Mouse (Mus musculus) CH12.LX (cell line): ENCODE measurements around the gene Six1. TPM values are rescaled to one million over a fixed set of nuclear protein-coding genes. Genes with fewer than 3 reads are reported as not detected.

Source experiments
- DNase-seq: peaks from one replicate; pipeline ENCODE4 v3.0.0-alpha.2; 2013; ENCODE audit errors: extremely low read depth
- H3K27ac ChIP-seq: 2 replicates; pipeline ENCODE4 v1.5.1; 2012; ENCODE audit warnings: low read depth, mild to moderate bottlenecking, control low read depth, moderate library complexity; ENCODE audit not compliant: insufficient read depth
- H3K27me3 ChIP-seq: replicated peaks from 2 replicates; pipeline ENCODE3; 2012; ENCODE audit warnings: inconsistent platforms
- H3K36me3 ChIP-seq, 2 experiments: replicated peaks in 1 of 2; 2 replicates each; pipeline versions ENCODE3 to v1.6.1; 2012; ENCODE audit warnings: inconsistent platforms in 1 of 2, low read length in 1 of 2, mild to moderate bottlenecking in 1 of 2, mixed read lengths in 1 of 2, moderate library complexity in 1 of 2; ENCODE audit not compliant: control insufficient read depth in 1 of 2, insufficient read depth in 1 of 2
- H3K4me1 ChIP-seq, 2 experiments: 2 replicates each; pipeline ENCODE4 v1.6.1; 2012; ENCODE audit warnings: inconsistent platforms in 1 of 2, moderate library complexity in 1 of 2; ENCODE audit not compliant: insufficient read depth in 2 of 2, control insufficient read depth in 1 of 2
- H3K4me2 ChIP-seq: 2 replicates; pipeline ENCODE4 v1.6.1; 2012; ENCODE audit warnings: low read depth, mild to moderate bottlenecking, control low read depth; ENCODE audit not compliant: poor library complexity, insufficient read depth, severe bottlenecking
- H3K4me3 ChIP-seq, 3 experiments: fragments of 150-350 bp in 1 of 3; sonication (generic) in 1 of 3; replicated peaks in 1 of 3; 2 replicates each; pipeline versions ENCODE3 to v1.5.1; 2011 to 2012; ENCODE audit warnings: low read depth in 2 of 3, low read length in 2 of 3, mild to moderate bottlenecking in 2 of 3, moderate library complexity in 2 of 3, control low read depth in 1 of 3, improper control_type of control experiment in 1 of 3, inconsistent platforms in 1 of 3, mixed read lengths in 1 of 3; ENCODE audit not compliant: poor library complexity in 1 of 3
- H3K79me2 ChIP-seq: replicated peaks from 2 replicates; pipeline ENCODE4 v1.6.1; 2012; ENCODE audit warnings: mild to moderate bottlenecking, moderate library complexity; ENCODE audit not compliant: control insufficient read depth, poor library complexity, insufficient read depth, severe bottlenecking; ENCODE audit errors: extremely low read depth
- H3K9ac ChIP-seq: 2 replicates; pipeline ENCODE4 v1.6.1; 2012; ENCODE audit warnings: low read depth, mild to moderate bottlenecking, control low read depth, moderate library complexity; ENCODE audit not compliant: insufficient read depth
- H3K9me3 ChIP-seq: replicated peaks from 2 replicates; pipeline ENCODE3; 2012; ENCODE audit warnings: low read length, inconsistent platforms, mixed read lengths
- CTCF ChIP-seq, 2 experiments: IDR thresholded peaks in 1 of 2; conservative IDR thresholded peaks in 1 of 2; 2 replicates each; pipeline ENCODE4 v1.5.1; 2011 to 2012; ENCODE audit warnings: low read depth in 2 of 2, low read length in 2 of 2, improper control_type of control experiment in 1 of 2, inconsistent platforms in 1 of 2, mild to moderate bottlenecking in 1 of 2, moderate library complexity in 1 of 2
- E2F4 ChIP-seq: IDR thresholded peaks from 2 replicates; pipeline ENCODE4 v1.6.1; 2011; ENCODE audit warnings: low read depth, low read length, improper control_type of control experiment; ENCODE audit not compliant: insufficient replicate concordance
- ELF1 ChIP-seq: IDR thresholded peaks from 2 replicates; pipeline ENCODE4 v1.6.1; 2014; ENCODE audit warnings: low read depth, mild to moderate bottlenecking, inconsistent platforms, low read length, improper control_type of control experiment
- GABPA ChIP-seq: IDR thresholded peaks from 2 replicates; pipeline ENCODE4 v1.6.1; 2012; ENCODE audit warnings: low read depth, low read length, improper control_type of control experiment, inconsistent platforms; ENCODE audit not compliant: insufficient replicate concordance
- MAFK ChIP-seq: IDR thresholded peaks from 2 replicates; pipeline ENCODE4 v1.6.1; 2011; ENCODE audit warnings: low read length, improper control_type of control experiment; ENCODE audit not compliant: insufficient replicate concordance
- PAX5 ChIP-seq: IDR thresholded peaks from 2 replicates; pipeline ENCODE4 v1.6.1; 2012; ENCODE audit warnings: low read length, inconsistent platforms, mixed read lengths
- POLR2A ChIP-seq: IDR thresholded peaks from 2 replicates; pipeline ENCODE4 v1.6.1; 2011; ENCODE audit warnings: low read depth, mild to moderate bottlenecking, improper control_type of control experiment, low read length
- RCOR1 ChIP-seq: conservative IDR thresholded peaks from 2 replicates; pipeline ENCODE4 v1.6.1; 2012; ENCODE audit warnings: low read depth, mild to moderate bottlenecking, inconsistent platforms, low read length, improper control_type of control experiment
- SMC3 ChIP-seq: IDR thresholded peaks from 2 replicates; pipeline ENCODE4 v1.6.1; 2011; ENCODE audit warnings: low read depth, low read length, improper control_type of control experiment
- TCF12 ChIP-seq: IDR thresholded peaks from 2 replicates; pipeline ENCODE4 v1.6.1; 2014; ENCODE audit warnings: low read depth, mild to moderate bottlenecking, inconsistent platforms, low read length, improper control_type of control experiment
- USF1 ChIP-seq: IDR thresholded peaks from 2 replicates; pipeline ENCODE4 v1.6.1; 2014; ENCODE audit warnings: low read depth, mild to moderate bottlenecking, inconsistent platforms, low read length, improper control_type of control experiment
- USF2 ChIP-seq: conservative IDR thresholded peaks from 2 replicates; pipeline ENCODE4 v1.6.1; 2011; ENCODE audit warnings: low read depth, low read length, improper control_type of control experiment
- ZC3H11A ChIP-seq: IDR thresholded peaks from 2 replicates; pipeline ENCODE4 v1.6.1; 2012; ENCODE audit warnings: low read depth, mild to moderate bottlenecking, inconsistent platforms, low read length, improper control_type of control experiment
- dilution Hi-C: fragments of 300-500 bp; cut with MboI; formaldehyde crosslinking; loops from 2 replicates; pipeline ENCODE4 v1.14.3; 2020; ENCODE audit warnings: low sequenced_read_pairs; ENCODE audit not compliant: extremely low pct_unique_long_range_greater_than_20kb, extremely low pct_ligation_motif_present
- in situ Hi-C: fragments of 300-500 bp; cut with MboI; formaldehyde crosslinking; loops from 3 replicates; pipeline ENCODE4 v1.14.3; 2019; ENCODE audit warnings: low sequenced_read_pairs, low pct_ligation_motif_present, low pct_unique_long_range_greater_than_20kb, mixed read lengths
- polyA plus RNA-seq: library from polyadenylated mRNA; unstranded; fragments of >175 nt; gene quantifications from 2 replicates; pipeline ENCODE4 v1.2.1, GENCODE M21; 2012; ENCODE audit warnings: low read depth; ENCODE audit not compliant: insufficient read length
- total RNA-seq, 2 experiments: library from RNA; depleted of rRNA; stranded (reverse); fragments of 300-350 nt in 1 of 2; fragments of >200 nt in 1 of 2; gene quantifications; 2 replicates each; pipeline ENCODE4 v1.2.3; 2012 to 2014

Gene Six1
- total and polyA plus RNA-seq, 3 experiments: 7.9 to 16.5 (median 9.5) TPM

- no peak overlapping the region for H3K4me2 ChIP-seq
- TF ChIP-seq ELF1 (no peak), ZC3H11A (no peak), SMC3 (no peak)
- no peaks in the 10 kb centered on the region for H3K27me3 ChIP-seq
- in situ Hi-C loops: loop anchor here (25.0 kb wide), 1 partner anchor 273 kb away; no protein-coding TSS in a partner anchor
- H3K9ac ChIP-seq: no peak overlapping the region
- dilution Hi-C loops: no loop called here
- peaks cover 13% of the 10 kb centered on the region for H3K79me2 ChIP-seq
- no peak overlapping the region for H3K27ac ChIP-seq
- no peak overlapping the region for H3K4me3 ChIP-seq
- H3K4me1 ChIP-seq: peaks cover 0 to 21% of the 10 kb centered on the region in 2 experiments; a peak in 2 of 4 replicates
- DNase-seq: no peak
- peaks cover 5 to 27% of the 10 kb centered on the region in 2 experiments for H3K36me3 ChIP-seq
- H3K9me3 ChIP-seq: no peaks in the 10 kb centered on the region
Observed at GRCm38 (mm10) chr12:73038992-73039938, 14.4 kb downstream of the Six1 start.

GRCm38 (mm10) chr12:73038441-73038991, 15.2 kb downstream of the Six1 start:
- H3K4me3 ChIP-seq: no peak overlapping the region

More at GRCm38 (mm10) chr12:73038441-73038991, 15.2 kb downstream of the Six1 start:
- Histone ChIP-seq H3K9ac (no peak overlapping the region), H3K27ac (no peak overlapping the region), H3K79me2 (peaks cover 5% of the 10 kb centered on the region), H3K4me1 (peaks cover 0 to 17% of the 10 kb centered on the region in 2 experiments; a peak in 2 of 4 replicates), H3K4me2 (no peak overlapping the region), H3K27me3 (no peaks in the 10 kb centered on the region), H3K36me3 (peaks cover 5 to 26% of the 10 kb centered on the region in 2 experiments), H3K9me3 (no peaks in the 10 kb centered on the region)
- dilution Hi-C loops (no loop called here), in situ Hi-C loops (loop anchor here (25.0 kb wide), 1 partner anchor 274 kb away; no protein-coding TSS in a partner anchor)
- no peak for TF ChIP-seq USF1
- no peak for TF ChIP-seq MAFK
- no peak for TF ChIP-seq PAX5
- TF ChIP-seq E2F4: no peak
- no peak for TF ChIP-seq USF2
- TF ChIP-seq ZC3H11A: no peak
- TF ChIP-seq GABPA: no peak
- no peak for TF ChIP-seq CTCF (conservative IDR thresholded peaks at IDR 0.05 in 1 of 2, IDR thresholded peaks at IDR 0.05 in 1 of 2; ENCODE audit: low read depth in 2 of 2, low read length in 2 of 2)
- TF ChIP-seq RCOR1: no peak
- no peak for TF ChIP-seq POLR2A
- TF ChIP-seq TCF12: no peak
- DNase-seq: no peak
